ENCODE assay signal across 9 mouse cellular contexts in genomic region chr5:73637337-73638107, GRCm38 (mm10). TPM values are rescaled to one million over a fixed set of nuclear protein-coding genes. Genes with fewer than 3 reads are reported as not detected.
DNase-seq lines count a peak whose midpoint lies in the region; ATAC-seq lines count a peak whose summit lies in the region.
"Had no signal": no experiment of that assay in that cellular context is flagged by ENCODE, and none has a peak within 500 bp of the region (broad histone marks: within the 10 kb centered on the region; RNA-seq: fewer than 3 reads in every experiment).

No protein-coding gene starts in this region.

- H3K9me3 ChIP-seq in midbrain, embryonic 11.5 days (ENCODE audit: control insufficient read depth, low read length), result peaks cover 3% of the 10 kb centered on the region; the same call in 1 of the 2 replicates
- H3K9me3 ChIP-seq in midbrain, embryonic 10.5 days (replicated peaks), result peaks cover 9% of the 10 kb centered on the region; the same call in 1 of the 2 replicates
- 0 out of 2 replicates have a peak, but pooled peaks cover 4% of the 10 kb centered on the region for H3K9me3 ChIP-seq in hindbrain, embryonic 12.5 days (replicated peaks)
- no peaks in the 10 kb centered on the region for H3K9me3 ChIP-seq in neural tube, embryonic 14.5 days (ENCODE audit: control insufficient read depth, low read length)

- H3K4me3 ChIP-seq in midbrain, embryonic 11.5 days (ENCODE audit: low read depth, low read length), result no peak overlapping the region
- H3K4me3 ChIP-seq in midbrain, embryonic 10.5 days, result no peak overlapping the region
- H3K4me3 ChIP-seq in hindbrain, embryonic 12.5 days, result no peak overlapping the region
- H3K4me3 ChIP-seq in neural tube, embryonic 14.5 days (ENCODE audit: low read depth, low read length), result no peak overlapping the region

- WGBS in midbrain, embryonic 11.5 days, result 47% methylated on average over 8 of the region's 8 CpGs
- 49% methylated on average over 8 of the region's 8 CpGs for WGBS in midbrain, embryonic 10.5 days
- WGBS in hindbrain, embryonic 12.5 days, result 43% methylated on average over 8 of the region's 8 CpGs
- WGBS in neural tube, embryonic 14.5 days, result 43% methylated on average over 8 of the region's 8 CpGs

- no peaks in the 10 kb centered on the region for H3K4me1 ChIP-seq in midbrain, embryonic 11.5 days (ENCODE audit: control insufficient read depth, insufficient read depth, low read length)
- H3K4me1 ChIP-seq in midbrain, embryonic 10.5 days, result peaks cover 12% of the 10 kb centered on the region
- H3K4me1 ChIP-seq in hindbrain, embryonic 12.5 days, result no peaks in the 10 kb centered on the region
- H3K4me1 ChIP-seq in neural tube, embryonic 14.5 days (ENCODE audit: control insufficient read depth, insufficient read depth, low read length), result no peaks in the 10 kb centered on the region

- H3K9ac ChIP-seq in midbrain, embryonic 11.5 days (ENCODE audit: low read length), result no peak overlapping the region
- H3K9ac ChIP-seq in hindbrain, embryonic 12.5 days, result no peak overlapping the region
- no peak overlapping the region for H3K9ac ChIP-seq in neural tube, embryonic 14.5 days (replicated peaks; ENCODE audit: low read depth, low read length)

- no peak overlapping the region for H3K27ac ChIP-seq in midbrain, embryonic 11.5 days (ENCODE audit: low read depth, low read length)
- H3K27ac ChIP-seq in midbrain, embryonic 10.5 days (replicated peaks), result no peak overlapping the region; the same call in 1 of the 2 replicates
- H3K27ac ChIP-seq in hindbrain, embryonic 12.5 days, result no peak overlapping the region
- H3K27ac ChIP-seq in neural tube, embryonic 14.5 days (ENCODE audit: low read depth, low read length), result no peak overlapping the region

- H3K4me2 ChIP-seq in midbrain, embryonic 11.5 days, result no peak overlapping the region
- no peak overlapping the region for H3K4me2 ChIP-seq in hindbrain, embryonic 12.5 days (replicated peaks)
- H3K4me2 ChIP-seq in neural tube, embryonic 14.5 days (ENCODE audit: low read depth, low read length), result no peak overlapping the region

- DNase-seq in cerebellum, adult 8-10 months, result no peak
- DNase-seq in midbrain, embryonic 11.5 days (ENCODE audit: low spot score, missing footprints), result peak; percentile 90
- DNase-seq in midbrain, embryonic 10.5 days (ENCODE audit: low spot score), result no peak
- DNase-seq in ovary, postnatal 10 days (ENCODE audit: low spot score), result no peak
- no peak for DNase-seq in left cerebral cortex, adult 11 months (ENCODE audit: low spot score)

- peak; percentile 58; the same call in 1 of the 2 replicates for ATAC-seq in cerebellum, adult (ENCODE audit: insufficient number of reproducible peaks, low FRiP score, low TSS enrichment)
- peak; percentile 52; the same call in 1 of the 2 replicates for ATAC-seq in midbrain, embryonic 11.5 days (ENCODE audit: low FRiP score)
- peak; percentile 55 for ATAC-seq in hindbrain, embryonic 12.5 days (ENCODE audit: low FRiP score)
- peak; percentile 72 for ATAC-seq in neural tube, embryonic 14.5 days (ENCODE audit: low read depth)

- peaks cover 3% of the 10 kb centered on the region for H3K36me3 ChIP-seq in midbrain, embryonic 11.5 days (ENCODE audit: control insufficient read depth, insufficient read depth, low read length)
- peaks cover 56% of the 10 kb centered on the region for H3K36me3 ChIP-seq in midbrain, embryonic 10.5 days
- peaks cover 41% of the 10 kb centered on the region for H3K36me3 ChIP-seq in hindbrain, embryonic 12.5 days
- peaks cover 3% of the 10 kb centered on the region for H3K36me3 ChIP-seq in neural tube, embryonic 14.5 days (ENCODE audit: control insufficient read depth, insufficient read depth, low read length)

- H3K27me3 ChIP-seq in midbrain, embryonic 11.5 days (ENCODE audit: control insufficient read depth, insufficient read depth, low read length), result no peaks in the 10 kb centered on the region
- H3K27me3 ChIP-seq in midbrain, embryonic 10.5 days (ENCODE audit: low read depth, poor library complexity, severe bottlenecking), result no peaks in the 10 kb centered on the region
- no peaks in the 10 kb centered on the region for H3K27me3 ChIP-seq in hindbrain, embryonic 12.5 days
- no peaks in the 10 kb centered on the region for H3K27me3 ChIP-seq in neural tube, embryonic 14.5 days (ENCODE audit: control insufficient read depth, insufficient read depth, low read length)

RNA-seq across cellular contexts. Expression of gene Lrrc66, which starts 5.2 kb away (rescaled TPM):
- 0.04 TPM in 1 of 2 replicates, not detected in the other for polyA plus RNA-seq in midbrain, embryonic 11.5 days (2014; fragmentation: Nextera tagmentation; extraction: Ambion mirVana)
- polyA plus RNA-seq in midbrain, embryonic 10.5 days (2016; fragmentation: Nextera tagmentation; extraction: Ambion mirVana), result 0.06 and 0.07 TPM in 2 replicates
- not detected in 2 replicates for polyA plus RNA-seq in hindbrain, embryonic 12.5 days (2016; fragmentation: Nextera tagmentation; extraction: Ambion mirVana)
- not detected in 2 replicates for polyA plus RNA-seq in neural tube, embryonic 14.5 days (2014; fragmentation: Nextera tagmentation; extraction: Ambion mirVana)
- polyA plus RNA-seq: gonadal fat pad, adult 2 months had no signal

RNA-seq across cellular contexts. Expression of gene Sgcb, which starts 10.1 kb away (rescaled TPM):
- 20.4 and 23.3 TPM in 2 replicates for polyA plus RNA-seq in midbrain, embryonic 11.5 days (2014; fragmentation: Nextera tagmentation; extraction: Ambion mirVana)
- 21.3 and 21.8 TPM in 2 replicates for polyA plus RNA-seq in midbrain, embryonic 10.5 days (2016; fragmentation: Nextera tagmentation; extraction: Ambion mirVana)
- polyA plus RNA-seq in hindbrain, embryonic 12.5 days (2016; fragmentation: Nextera tagmentation; extraction: Ambion mirVana), result 26.5 and 29.1 TPM in 2 replicates
- 53.8 and 57.2 TPM in 2 replicates for polyA plus RNA-seq in neural tube, embryonic 14.5 days (2014; fragmentation: Nextera tagmentation; extraction: Ambion mirVana)

RNA-seq across cellular contexts. Expression of gene Spata18, which starts 13.7 kb away (rescaled TPM):
- polyA plus RNA-seq in midbrain, embryonic 11.5 days (2014; fragmentation: Nextera tagmentation; extraction: Ambion mirVana), result 0.10 and 0.12 TPM in 2 replicates
- not detected in 2 replicates for polyA plus RNA-seq in midbrain, embryonic 10.5 days (2016; fragmentation: Nextera tagmentation; extraction: Ambion mirVana)
- 0.90 and 1.1 TPM in 2 replicates for polyA plus RNA-seq in hindbrain, embryonic 12.5 days (2016; fragmentation: Nextera tagmentation; extraction: Ambion mirVana)
- polyA plus RNA-seq in neural tube, embryonic 14.5 days (2014; fragmentation: Nextera tagmentation; extraction: Ambion mirVana), result 0.13 and 0.24 TPM in 2 replicates
